Mouse (Mus musculus) gastrocnemius, postnatal 36 days (tissue): ENCODE measurements around the gene Mybl2. TPM values are rescaled to one million over a fixed set of nuclear protein-coding genes. Genes with fewer than 3 reads are reported as not detected.

Experiments
- DNase-seq, 2 experiments: peaks; one replicate each; pipeline ENCODE4 v3.0.0; 2022
- intact Hi-C: fragments of 180-260 bp; cut with DNase I; formaldehyde crosslinking; loops from one replicate; pipeline ENCODE4 v1.15.1; 2025
- total RNA-seq, 2 experiments: library from RNA; stranded (reverse); gene quantifications; 2 replicates each; pipeline ENCODE4 v1.2.3; 2021

The Mybl2 gene
- total RNA-seq, 2 experiments from 2014 or later: 0.32 to 0.66 TPM

DNA sequence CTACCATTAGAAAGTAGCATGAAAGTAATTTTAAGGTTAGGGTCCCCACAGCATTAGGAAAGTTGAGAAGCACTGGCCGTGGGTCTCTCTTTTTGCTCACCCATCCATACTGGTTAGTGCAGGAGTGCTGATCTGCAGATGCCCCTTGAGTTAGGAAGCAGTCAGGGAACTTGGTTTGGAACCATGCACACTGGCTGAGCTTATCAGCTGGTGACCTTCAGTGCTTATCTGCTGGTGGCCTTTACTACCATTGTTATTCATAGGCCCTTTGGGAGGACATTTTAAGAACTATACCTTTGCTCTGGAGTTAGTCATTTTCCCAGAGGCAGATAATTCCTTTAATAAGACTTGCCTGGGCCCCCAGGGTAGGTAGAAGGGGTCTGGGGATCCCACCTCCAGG lies 12.7 kb downstream of the Mybl2 start:
- intact Hi-C loops: no loop called here
- DNase-seq: no peak

DNA sequence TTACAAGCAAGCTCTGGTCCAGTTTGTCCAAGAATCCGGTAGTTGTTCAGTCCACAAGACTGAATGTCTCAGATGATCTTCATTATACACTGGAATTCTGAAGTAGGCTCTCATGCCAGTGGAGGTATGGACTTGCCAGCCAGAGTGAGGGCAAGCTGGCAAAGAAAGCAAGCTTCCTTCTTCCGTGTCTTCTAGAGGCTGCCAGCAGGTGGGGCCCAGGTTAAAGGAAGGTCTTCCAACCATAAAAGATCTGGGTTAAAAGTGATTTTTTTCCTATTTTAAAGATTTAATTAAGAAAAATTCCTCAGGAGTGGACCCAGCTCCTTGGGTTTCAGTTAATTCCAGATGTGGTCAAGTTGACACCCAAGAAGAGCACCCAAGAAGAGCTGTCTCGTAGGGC lies 15.7 kb downstream of the Mybl2 start:
- DNase-seq: no peak
- intact Hi-C loops: no loop called here

DNA sequence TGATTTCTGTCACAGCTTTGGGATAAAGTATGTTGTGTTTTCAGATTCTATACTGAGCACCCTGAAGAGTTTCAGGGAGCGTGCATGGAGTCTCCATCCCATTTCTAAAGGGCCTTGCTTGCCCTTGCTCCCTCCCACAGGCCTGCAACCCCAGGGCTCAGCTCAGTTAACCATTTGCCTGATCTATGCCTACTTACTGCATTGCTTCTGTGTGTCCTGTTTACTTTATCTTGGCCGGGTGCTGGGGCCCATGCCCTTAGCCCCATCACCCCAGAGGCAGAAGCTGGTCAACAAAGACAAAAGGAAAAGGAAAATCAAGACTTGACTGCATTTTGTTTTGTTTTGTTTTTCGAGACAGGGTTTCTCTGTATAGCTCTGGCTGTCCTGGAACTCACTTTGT lies 17.1 kb downstream of the Mybl2 start:
- intact Hi-C loops: no loop called here
- no peak for DNase-seq

DNA sequence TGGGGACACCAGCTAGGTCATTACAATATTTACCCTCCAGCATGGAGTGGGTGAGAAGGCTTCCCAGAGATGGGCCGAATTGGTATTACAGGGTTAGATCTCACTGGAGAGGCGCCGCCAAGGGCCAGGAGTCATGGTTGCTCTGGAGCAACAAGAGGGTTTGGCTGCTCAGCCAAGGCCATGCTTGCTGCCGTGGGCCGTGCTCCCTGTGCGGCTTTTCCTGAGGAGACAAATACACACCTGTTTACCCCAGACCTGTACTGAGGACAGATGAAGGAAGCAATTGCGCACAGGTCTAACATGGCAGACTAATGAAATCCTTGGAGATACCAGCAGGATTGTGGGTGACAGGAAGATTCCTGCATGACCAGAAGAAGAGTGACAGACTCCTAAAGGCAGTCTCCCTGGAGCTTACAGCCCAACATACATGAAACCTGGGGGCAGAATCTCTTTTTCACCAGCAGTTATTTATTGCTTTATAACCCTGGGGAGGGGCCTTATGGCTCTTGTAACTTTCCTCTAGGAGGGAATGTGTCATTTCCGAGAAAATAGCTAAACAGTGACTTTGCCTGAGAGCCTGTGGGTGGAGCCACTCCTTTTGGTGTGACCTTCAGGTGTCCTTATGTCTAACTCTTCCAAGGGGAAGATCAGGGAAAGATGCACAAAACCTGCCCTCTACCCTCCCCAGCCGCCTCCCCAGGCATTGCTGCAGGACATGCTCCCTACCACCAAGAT lies 18.7 kb downstream of the Mybl2 start:
- DNase-seq: no peak
- intact Hi-C loops: no loop called here

DNA sequence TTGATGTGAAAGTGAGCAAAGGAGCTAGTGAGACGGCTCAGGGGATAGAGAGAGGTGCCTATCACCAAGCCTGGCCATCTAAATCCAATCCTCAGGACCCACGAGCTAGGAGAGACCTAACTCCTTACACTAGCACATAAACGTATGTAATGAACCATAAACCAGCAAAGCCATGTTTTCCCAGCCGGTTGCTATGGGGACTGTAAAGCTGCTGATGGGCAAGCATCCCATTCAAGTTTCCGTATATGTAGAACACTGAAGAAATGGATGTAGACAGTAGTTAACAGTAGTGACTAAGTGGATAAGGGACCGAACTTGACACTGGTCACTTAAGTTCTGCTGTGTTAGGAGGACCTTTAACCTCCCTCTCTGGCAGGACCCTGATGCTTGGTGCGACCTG lies 19.5 kb downstream of the Mybl2 start:
- intact Hi-C loops: no loop called here
- DNase-seq: no peak

DNA sequence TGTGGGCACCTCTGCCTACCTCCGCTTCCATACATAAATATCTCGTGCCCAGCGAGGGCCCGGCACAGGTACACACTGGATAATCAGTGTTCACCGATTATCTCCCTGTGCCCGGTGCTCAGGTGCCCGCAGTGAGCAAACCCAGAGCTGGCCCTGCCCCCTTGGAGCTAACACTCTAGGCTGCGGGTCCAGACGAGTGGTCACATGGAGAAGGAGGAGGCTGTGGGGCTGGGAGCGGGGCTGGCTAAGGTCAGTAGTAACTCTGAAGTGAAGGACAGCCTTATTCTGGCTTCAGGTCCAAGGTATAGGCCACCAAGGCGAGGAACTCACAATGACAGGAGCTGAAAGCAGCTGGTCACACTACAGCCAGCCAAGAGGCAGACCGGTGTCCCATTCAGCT lies 20.3 kb downstream of the Mybl2 start:
- DNase-seq: no peak
- intact Hi-C loops: no loop called here

DNA sequence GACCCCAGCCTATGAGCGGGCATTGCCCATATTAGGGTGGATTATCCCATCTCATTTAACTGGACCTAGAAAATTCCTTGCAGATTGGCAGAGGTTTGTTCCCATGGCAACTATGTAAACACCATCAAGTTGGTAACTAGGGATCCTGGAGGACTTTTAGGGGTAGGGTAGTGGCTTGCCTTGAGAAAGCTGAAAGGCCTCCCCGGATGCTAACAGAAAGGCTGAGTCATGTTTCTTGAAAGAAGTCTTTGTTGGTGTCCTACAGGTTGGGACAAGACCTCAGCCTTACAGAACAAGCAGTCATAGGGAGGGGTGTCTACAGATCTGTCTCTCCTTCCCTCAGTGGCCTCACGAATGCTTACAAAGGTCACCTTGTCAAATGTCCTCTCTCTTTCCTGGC lies 20.7 kb downstream of the Mybl2 start:
- DNase-seq: no peak
- intact Hi-C loops: no loop called here

DNA sequence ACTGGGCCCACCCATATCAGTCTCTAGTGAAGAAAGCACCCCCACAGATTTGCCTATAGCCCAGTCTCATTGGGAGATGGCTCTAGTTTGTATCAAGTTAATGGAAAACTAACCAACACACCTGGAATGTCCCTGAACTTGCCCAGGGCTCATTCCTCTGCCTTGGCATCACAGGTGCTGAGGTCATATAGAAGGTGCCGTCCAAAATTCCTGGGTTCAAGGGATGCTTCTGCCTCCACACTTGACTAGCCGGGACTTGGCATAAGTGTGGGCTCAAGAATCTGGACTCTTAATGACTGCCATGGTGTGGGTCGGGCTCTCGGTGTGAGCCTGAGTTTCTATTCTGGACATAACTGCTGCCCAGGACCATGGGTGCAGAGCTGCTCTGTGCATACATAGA lies 24.6 kb downstream of the Mybl2 start:
- intact Hi-C loops: no loop called here
- no peak for DNase-seq

DNA sequence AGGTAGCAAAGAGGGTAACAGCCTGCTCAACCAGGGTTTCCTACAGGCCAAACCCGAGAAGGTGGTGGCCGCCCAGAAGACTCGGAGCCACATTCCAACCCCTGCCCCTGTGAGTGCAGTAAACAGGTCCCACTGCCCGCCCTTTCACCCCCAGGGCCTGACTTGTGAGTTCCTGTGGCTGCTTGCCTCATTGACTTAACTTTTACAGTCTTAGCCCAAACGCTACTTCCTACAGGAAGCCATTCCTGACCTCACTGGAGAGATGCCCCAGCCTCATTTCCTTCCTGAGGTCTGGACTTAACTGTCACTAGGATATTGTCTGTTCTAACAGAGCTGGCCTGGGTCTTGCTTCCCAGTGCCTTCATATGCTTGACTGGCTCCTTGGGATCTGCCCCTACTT lies 28.1 kb downstream of the Mybl2 start:
- intact Hi-C loops: no loop called here
- no peak for DNase-seq

DNA sequence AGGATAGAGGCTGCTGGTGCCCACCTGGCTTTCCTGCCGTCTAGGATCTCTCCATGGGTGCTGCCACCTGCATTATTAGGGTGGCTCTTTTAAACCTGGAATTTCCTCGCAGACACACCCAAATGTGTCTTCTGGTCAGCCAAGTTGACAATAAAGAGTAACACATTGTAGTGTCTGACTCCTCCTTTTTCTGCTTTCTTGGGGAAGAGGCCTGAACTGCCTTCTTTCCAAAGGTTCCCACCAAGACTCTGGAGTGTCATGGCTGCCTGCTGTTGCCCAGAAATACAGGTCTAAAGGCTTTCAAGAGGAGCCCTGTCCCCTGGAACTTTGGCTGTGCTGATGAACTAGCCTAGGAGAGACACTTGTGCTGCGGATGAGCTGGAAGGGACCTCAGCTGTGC lies 30.0 kb downstream of the Mybl2 start:
- intact Hi-C loops: no loop called here
- DNase-seq: no peak

DNA sequence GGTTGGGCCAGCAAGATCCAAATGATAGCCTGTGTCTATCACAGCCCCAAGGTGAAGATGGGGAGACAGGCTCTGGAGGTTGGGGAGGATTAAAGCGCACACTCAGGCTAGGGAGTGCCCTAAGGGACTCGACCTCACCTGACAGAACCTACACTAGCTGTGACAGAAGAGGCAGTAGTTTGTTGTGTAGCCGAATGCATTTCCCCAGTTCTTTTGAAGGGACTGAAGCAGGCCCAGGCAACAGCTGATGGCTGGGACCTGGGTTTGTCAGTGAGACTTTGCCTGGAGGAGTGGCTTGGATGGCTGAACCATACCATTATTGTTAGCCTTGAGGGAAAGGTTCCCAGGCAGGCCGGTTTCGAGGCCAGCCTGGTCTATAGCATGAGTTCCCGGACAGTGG lies 30.6 kb downstream of the Mybl2 start:
- intact Hi-C loops: no loop called here

DNA sequence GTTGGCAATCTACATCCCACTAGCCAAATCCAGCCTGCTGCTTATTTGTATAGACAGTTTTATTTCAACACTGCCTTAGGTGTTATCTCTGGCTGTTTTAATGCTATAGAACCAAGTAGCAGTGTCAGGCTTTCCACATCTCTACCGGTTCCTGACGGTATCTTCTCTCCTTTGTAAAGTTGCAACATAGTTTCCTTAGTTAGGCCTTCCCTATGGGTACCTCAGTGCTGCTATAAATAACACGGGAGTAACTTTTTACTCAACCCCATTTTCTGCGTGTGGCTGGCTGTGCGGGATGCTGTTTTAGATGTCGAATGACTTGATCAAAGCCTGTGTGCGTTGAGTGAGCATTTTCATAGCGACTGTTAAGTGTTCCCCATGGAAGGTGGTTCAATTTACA lies 32.1 kb downstream of the Mybl2 start:
- intact Hi-C loops: no loop called here
- DNase-seq: no peak

More for the DNA sequence above, 30.6 kb downstream of the Mybl2 start:
- DNase-seq: no peak

DNA sequence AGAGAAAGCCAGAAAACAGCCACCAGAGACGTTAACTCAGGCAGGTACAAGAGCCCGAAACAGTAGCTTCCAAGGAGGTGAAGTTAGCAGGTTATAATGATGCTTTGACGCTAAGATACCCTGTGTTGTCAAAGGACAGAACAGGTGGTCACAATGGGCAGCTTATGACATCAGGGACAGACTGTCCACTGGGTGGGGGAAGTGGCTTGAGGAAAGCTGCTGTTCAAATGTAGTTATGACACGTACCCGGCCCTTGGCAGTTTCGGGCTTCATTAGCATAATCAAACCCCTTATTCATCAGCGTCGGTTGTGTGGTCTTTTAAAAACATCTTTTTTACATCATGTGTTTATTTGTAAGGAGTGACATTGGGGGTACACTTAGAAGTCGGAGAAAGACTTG lies 33.2 kb downstream of the Mybl2 start, which contains the start of gene Gtsf1l:
Gtsf1l (minus strand) TSS at position 128 of the 400 bp plus-strand sequence.
- DNase-seq: no peak

DNA sequence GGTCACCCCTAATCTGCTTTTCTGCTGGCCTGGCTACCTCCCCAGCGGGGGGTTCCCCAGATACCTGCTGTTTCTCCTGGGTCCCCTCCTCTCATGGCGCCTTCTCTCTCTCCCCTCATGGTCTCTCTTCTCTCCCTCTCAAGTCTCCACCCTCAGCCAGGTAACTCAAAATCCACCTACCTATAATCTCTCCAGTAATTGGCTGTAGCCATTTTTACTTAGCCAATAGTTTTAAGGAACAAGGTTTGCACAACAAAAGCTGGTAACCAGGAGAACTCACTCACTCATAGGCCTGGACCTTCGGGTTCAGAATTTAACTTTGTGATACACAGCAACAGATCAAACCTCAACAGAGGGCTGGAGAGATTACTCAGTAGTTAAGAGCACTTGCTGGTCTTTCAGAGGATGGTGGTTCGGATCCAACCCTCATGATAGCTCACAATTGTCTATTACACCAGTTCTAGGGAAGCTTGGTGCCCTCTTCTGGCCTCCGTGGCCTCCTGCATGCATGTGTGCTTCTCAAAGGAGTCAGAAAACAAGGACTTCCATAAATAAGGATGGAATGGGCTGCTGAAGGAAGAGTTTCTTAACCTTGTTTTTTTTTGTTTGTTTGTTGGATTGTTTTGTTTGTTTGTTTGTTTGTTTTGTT lies 35.1 kb downstream of the Mybl2 start:
- no peak for DNase-seq
- intact Hi-C loops: loop anchor here (10.0 kb wide), 1 partner anchor 165 kb away; no protein-coding TSS in a partner anchor

More for the DNA sequence above, 33.2 kb downstream of the Mybl2 start, which contains the start of gene Gtsf1l:
- intact Hi-C loops: no loop called here

DNA sequence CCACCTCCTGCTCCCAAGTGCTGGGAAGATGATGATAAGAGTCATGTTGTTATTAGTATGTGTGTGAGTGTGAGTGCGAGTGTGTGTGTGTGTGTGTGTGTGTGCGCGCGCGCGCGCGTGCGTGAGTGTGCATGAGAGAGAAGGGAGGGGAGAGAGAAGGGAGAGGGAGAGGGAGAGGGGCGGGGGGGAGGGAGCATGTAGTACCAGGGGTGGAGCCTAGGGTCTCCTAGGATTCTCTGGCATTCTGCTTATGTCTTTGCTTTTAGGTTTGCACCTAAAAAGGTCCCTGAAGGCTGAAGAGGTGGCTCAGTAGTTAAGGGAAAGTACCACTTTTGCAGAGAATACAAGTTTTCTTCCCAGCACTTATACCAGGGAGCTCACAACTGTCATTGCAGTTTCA lies 40.4 kb downstream of the Mybl2 start:
- intact Hi-C loops: loop anchor here (10.0 kb wide), 1 partner anchor 170 kb away; no protein-coding TSS in a partner anchor
- no peak for DNase-seq

DNA sequence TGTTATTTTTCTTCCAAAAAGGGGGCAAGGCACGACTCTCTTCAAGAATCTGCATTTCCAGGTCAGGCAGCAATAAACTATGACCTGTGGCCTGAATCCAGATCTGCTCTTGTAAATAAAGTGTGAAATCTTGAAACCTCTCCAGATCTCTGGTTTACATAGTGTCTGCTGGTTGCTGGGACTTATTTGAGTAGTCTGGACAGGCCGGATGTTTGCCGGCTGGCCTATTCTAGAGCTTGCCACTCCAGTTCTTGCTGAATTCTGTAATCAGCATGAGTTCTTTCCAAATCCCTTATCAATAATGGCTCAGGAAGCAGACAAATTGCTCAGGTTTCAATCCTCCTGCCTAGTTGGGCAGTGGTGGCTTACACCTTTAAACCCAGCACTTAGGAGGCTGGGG lies 41.3 kb downstream of the Mybl2 start:
- no peak for DNase-seq
- intact Hi-C loops: loop anchor here (10.0 kb wide), 1 partner anchor 171 kb away; no protein-coding TSS in a partner anchor

DNA sequence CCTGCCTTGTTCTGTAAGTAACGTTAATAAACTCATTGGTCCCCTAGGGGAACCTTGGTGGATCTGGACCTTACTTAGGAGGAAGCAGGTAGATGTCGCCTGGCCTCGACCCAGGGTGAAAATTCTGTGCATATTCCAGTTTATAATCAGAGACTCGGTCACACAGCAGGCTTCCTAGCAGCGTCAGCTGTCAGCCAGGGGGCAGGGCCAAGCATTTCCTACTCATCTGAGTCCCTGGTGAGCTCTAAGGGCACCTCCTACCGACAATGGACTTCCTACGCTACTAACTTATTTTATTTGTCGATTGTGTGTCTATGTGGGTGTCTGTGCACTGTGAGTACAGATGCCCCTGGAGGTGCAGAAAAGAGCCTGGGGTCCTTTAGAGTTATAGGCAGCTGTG lies 45.4 kb downstream of the Mybl2 start:
- DNase-seq: no peak
- intact Hi-C loops: loop anchor here (2.0 to 10.0 kb wide), 2 partner anchors 175 to 301 kb away; no protein-coding TSS in a partner anchor

DNA sequence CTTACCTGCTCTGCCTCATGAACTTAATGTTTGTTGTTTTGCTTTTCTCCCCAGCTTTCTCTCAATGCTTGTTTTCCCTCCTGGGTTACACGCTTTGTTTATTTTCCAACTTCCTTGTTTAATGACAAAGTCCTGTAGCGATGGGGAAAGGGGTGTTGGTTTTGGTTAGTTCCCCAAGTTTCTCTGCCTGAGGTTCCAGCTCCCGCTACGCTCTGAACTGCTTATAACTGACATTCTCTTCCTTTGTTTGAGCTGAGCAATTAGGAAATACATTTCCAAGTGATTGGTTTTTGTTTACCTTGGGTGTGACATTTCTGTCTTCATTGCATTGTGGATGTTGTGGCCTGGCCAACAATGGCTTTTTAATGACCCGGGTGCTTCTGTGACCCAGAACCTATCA lies 46.1 kb downstream of the Mybl2 start:
- intact Hi-C loops: loop anchor here (2.0 kb wide), 1 partner anchor 300 kb away; no protein-coding TSS in a partner anchor

DNA sequence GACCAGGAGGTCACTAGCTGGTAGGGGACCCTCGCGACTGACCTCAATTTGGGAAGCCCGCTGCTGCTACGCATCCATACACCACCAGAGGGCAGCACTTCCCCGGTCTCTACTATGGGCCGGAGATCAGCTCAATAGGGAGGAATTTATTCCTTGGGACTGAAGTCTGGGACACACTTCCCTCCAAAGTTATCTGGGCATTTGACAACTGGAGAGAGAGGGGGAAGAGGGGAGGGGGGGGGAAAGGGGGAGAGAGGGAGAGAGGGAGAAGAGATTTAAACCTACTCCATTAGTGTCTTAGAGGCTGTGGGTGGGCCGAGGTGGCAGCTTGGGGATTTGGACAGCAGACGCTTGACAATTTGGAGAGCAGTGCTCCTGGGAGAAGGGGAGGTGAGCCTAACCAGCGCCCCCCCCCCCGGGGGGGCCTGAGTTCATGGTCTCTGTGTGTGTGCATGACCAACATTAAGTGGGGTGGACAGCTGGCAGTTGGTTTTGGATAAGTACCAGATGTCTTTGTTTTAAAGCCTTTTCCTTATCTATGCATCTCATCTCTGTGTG lies 47.2 kb downstream of the Mybl2 start:
- intact Hi-C loops: loop anchor here (2.0 kb wide), 1 partner anchor 299 kb away; no protein-coding TSS in a partner anchor

More for the DNA sequence above, 46.1 kb downstream of the Mybl2 start:
- DNase-seq: no peak

DNA sequence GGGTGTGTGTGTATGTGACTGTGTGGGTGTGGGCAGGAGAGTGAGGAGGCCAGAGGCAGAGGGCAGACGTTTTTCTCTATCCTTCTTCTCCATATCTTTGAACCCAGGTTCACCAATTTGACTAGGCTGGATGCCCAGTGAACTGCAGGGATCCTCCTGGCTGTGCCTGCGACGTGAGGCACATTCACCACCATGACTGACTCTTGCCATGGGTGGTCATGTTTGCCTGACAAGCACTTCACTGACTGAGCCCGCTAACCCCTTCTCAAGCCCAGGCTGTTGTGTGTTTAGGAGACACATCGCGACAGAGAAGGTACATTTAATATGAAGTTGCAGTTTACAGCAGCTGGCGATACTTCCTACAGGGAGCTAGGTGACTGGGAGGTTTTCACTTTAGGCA lies 47.7 kb downstream of the Mybl2 start:
- no peak for DNase-seq
- intact Hi-C loops: no loop called here

More for the DNA sequence above, 47.2 kb downstream of the Mybl2 start:
- peak; percentile 24 to 46 for DNase-seq

DNA sequence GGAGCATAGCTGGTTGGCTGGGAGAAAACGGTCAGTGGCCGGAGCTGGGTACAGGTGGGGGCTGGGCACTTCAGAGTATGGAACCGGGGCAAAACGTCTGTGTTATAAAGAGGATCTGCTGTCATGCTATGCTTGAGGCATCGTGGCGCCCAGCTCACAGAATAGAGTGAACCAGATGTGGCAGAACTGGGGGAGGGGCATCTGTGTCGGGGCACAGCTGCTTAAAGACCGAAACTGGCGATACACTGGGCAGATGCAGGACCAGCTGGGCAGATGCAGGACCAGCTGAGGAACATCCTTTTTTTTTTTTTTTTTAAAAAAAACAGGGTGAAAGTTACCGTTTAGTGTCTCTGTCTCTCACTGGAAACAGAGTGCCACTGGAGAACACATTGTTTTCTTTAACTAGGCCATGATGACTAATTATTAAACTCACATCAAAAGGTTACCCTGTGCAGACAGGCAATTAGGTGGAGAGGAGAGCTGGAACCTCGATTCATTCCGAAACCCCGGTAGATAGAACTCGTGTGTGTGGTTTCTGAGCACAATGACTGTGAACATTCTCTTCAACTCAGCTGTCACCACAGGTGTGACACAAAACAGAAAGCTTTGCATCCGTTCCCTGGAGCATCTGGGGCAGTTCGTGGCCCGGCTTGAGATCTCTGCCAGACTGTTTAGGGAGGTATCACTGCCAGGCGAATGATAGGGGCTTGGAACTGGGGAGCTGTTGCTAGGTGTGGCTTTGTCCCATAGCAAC lies 48.6 kb downstream of the Mybl2 start:
- intact Hi-C loops: no loop called here
- no peak for DNase-seq
